Mouse (Mus musculus): ENCODE measurements around the gene BC030870.

- TF ChIP-seq POLR2A (IDR thresholded peaks at IDR 0.05; ENCODE audit: extremely low read depth, insufficient read depth, low read length) (no peak), CTCF (IDR thresholded peaks at IDR 0.05; ENCODE audit: low read depth, low read length) (no peak)
These were observed 41.7 kb downstream of the BC030870 start for GRCm38 (mm10) chr8:65087711-65088110.

Measured in liver, adult 2 months (tissue).